Mouse (Mus musculus): ENCODE measurements around the gene Bcl3.

Bcl3 gene

GRCm38 (mm10) chr7:19834055-19834454, 11.5 kb upstream of the Bcl3 start:
- DNase-seq (ENCODE audit: low spot score in 2 of 2): no peak

GRCm38 (mm10) chr7:19831837-19832236, 9.3 kb upstream of the Bcl3 start:
- no peak for DNase-seq (ENCODE audit: low spot score in 2 of 2)

DNA sequence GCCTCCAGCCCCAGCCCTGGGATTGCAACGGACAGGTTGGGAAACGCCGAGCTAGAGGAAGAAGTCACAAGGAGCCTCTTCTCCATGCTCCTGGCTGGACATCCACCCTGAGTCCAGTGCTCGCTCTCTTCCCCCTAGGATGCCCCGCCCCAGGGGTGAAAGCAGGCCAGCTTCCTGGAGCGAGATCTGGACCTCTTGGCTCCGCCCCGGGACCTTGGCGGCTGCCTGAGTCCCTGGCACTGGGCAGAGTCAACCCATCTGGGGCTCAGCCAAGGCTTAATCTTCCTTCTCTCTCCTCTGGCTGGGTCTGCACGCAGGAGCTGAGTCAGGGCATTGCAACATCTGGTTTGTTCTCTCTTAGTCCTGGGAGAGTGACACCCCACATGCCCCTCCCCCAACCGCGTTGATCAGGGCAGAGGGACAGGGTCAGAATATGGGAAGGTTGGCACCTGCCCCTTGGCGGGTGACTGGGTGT, 8.1 kb upstream of the Bcl3 start:
- DNase-seq (ENCODE audit: low spot score in 2 of 2): peak in 1 of 2 experiments; percentile 62

DNA sequence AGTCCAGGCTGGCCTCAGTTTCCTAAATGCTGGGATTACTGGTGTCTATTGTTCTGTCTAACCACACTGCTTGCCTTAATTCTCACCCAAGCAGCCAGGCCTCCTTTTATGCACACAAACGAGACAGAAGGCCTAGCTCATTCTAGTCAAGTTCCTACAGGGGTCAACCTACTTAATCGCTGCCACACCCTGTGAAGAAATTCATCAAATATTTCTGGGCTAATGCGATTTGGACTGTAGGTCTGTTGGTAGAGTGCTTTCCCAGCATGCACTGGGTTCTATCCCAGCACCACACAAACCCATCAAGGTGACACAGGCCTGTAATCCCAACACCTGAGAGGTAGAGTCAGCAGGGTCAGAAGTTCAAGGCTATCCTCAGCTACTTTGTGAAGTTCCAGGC, 7.1 kb upstream of the Bcl3 start:
- no peak for DNase-seq (ENCODE audit: low spot score in 2 of 2)

DNA sequence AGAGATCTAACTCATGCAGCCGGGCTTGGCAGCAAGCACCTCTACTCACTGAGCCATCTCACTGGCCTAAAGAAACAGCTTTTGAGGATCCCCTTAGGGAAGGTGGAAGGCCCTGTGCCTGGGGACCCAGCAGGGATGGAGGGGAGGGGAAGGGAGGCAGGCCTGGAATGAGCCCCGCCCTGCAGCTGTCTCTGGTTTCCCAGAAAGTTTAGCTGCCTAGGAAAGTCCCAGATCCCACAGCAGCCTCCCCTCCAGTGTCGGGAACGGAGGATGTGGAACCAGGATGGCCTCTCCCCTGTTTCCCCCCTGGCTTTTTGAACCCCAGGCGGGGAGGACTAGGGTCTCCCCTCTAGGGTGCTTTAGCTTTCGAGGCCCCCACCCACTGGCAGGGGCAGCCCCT, 4.2 kb upstream of the Bcl3 start:
- no peak for DNase-seq (ENCODE audit: low spot score in 2 of 2)

DNA sequence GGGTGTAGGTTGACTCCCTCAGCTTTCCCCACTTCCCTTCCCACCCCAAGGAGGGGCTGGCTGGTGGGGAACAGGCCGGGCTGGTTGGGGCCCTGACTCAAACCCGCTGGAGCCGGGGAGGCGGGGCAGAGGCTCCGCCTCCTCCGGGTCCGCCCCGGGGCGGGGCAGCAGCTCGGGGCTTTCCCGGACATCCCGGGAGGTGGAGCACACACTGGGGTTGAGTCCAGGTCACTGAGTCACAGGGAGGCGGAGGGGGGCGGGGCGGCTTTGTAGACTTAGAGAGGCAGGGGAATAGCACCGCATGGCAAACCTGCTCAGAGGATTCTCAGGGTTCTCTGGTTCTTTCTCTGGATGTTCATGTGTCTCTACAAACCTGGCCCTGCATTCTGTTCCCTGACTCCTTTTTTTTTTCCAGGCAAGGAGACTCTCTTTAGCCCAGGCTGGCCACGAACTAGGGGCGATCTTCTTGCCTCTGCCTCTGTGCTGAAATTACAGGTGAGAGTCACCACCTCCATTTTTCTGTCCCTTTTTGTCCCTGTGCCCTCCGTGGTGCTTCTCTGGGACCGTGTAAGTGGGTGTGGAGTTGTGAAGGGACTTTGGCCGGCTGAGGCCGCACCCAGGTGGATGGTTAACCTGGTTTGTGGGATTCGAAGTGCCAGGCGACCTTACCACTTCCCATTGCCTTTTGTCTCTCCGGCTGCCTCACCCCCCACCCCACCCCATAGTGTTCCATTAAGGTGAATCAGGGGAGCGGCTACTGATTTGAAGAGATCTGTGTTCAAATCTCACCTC, 1.8 kb upstream of the Bcl3 start:
- DNase-seq (ENCODE audit: low spot score in 2 of 2): peak; percentile 36 to 77

GRCm38 (mm10) chr7:19823256-19824181, 949 bp upstream of the Bcl3 start:
- DNase-seq (ENCODE audit: low spot score in 2 of 2): no peak

- no peak for DNase-seq (ENCODE audit: low spot score in 2 of 2)
Observed at GRCm38 (mm10) chr7:19822193-19822592, 377 bp downstream of the Bcl3 start.

GRCm38 (mm10) chr7:19821633-19822032, 937 bp downstream of the Bcl3 start:
- DNase-seq (ENCODE audit: low spot score in 2 of 2): no peak

DNA sequence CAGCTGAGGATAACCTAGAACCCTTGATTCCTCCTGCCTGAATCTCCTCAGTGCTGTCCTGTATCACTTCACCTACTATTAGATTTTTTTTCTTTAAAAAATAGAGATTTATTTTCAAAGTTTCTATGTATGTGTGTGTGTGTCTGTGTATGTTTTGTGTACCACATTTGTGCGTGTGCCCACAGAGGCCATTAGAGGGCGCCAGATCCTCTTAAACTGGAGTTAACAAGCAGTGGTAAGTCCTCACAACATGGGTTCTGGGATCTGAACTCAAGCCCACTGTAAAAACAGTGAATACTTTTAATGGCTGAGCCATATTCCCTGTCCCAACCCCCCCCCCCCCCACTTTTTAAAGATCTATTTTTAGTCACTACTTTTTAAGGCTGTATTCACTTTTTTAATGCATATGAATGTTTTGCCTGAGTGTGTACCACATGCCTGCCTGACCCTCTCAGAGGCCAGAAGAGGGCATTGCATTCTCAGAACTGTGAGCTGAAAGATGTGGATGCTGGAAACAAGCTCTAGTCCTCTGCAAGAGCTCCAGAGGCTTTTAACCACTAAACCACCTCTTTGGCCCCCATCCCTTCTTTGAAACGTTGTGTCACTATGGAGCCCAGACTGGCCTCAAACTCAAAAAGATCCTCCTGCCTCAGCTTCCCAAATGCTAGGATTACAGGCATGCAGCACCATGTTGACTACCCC, 2.1 kb downstream of the Bcl3 start:
- DNase-seq (ENCODE audit: low spot score in 2 of 2): no peak

DNA sequence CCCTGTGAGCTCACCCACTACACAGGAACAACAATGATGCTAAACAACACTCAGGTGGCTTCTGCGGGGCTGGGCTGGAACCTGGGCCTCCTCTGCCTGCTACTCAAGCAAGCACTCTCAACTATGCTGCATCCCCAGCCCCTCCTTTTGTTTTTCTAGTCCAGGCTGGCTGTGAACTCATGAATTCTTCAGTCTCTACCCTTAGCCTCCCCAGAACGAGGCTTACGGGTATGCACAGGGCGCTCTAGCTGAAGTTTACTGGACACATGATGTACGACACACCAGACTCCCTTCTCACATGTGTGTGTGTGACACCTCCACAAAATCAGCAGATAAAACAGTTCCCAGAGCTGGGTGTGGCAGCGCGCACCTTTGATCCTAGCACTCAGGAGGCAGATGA, 3.7 kb downstream of the Bcl3 start:
- no peak for DNase-seq (ENCODE audit: low spot score in 2 of 2)

- DNase-seq (ENCODE audit: low spot score in 2 of 2): no peak
Observed at GRCm38 (mm10) chr7:19818440-19818839, 4.1 kb downstream of the Bcl3 start.

DNA sequence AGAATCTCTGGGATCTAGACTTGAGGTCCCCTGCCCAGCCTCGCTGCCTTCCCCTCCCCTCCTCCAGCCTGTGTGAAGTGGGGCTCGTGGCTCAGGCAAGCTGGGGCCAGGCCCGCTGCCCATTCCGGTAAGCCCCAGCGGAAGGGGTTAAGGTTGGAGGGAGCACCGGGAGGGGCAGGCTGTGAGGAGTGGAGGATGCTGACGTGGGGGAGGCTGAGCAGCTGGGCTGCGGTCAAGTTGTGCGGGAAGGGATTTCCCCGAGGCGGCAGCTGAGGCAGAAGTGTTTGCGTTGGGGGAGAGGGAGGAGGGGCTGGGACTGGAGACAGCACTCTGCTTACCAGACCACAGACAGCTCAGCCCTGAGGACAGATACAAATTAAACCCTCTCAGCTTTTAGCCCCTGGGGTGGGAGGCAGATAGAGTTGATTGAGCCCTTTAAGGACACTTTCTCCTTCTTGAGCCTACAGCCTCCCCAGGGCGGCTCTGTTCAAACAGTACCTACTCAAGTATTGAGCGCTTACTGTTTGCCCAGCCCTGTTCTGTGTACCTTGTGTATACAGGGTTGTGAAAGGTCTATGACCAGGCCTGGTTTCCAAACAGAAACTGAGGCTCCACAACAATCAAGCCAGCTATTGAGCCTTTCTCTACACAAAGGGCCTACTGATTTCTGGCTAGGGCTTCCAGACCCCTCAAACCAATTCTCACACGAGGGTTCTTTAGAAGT, 5.0 kb downstream of the Bcl3 start:
- peak; percentile 29 to 84 for DNase-seq (ENCODE audit: low spot score in 2 of 2)

DNA sequence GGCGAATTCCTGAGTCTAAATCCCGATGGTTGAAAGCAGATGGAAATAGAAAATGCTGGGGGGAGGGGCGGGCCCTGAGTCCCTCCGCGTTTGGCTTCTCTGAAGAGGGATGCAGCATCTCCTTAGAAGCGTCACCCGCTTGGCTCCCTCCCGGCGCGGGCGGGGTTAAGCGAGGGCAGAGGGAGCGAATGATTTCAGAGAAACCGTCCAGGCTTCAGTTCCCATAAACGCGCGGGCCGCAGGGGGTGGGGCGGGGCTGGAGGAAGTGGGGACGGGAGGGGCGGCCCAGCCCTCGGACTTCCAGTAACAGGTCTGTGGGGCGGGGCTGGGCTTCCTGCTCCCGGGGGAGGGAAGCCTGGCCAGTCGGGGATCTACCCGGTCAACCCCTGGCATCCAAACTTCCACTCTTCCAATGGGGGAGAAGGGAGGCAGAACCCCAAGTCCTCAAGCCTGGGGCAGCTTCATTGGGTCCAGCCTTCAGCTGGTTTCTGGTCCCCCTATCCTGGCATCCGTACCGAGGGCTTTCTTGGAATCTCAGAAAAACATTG, 6.3 kb downstream of the Bcl3 start:
- peak; percentile 57 to 86 for DNase-seq (ENCODE audit: low spot score in 2 of 2)

DNA sequence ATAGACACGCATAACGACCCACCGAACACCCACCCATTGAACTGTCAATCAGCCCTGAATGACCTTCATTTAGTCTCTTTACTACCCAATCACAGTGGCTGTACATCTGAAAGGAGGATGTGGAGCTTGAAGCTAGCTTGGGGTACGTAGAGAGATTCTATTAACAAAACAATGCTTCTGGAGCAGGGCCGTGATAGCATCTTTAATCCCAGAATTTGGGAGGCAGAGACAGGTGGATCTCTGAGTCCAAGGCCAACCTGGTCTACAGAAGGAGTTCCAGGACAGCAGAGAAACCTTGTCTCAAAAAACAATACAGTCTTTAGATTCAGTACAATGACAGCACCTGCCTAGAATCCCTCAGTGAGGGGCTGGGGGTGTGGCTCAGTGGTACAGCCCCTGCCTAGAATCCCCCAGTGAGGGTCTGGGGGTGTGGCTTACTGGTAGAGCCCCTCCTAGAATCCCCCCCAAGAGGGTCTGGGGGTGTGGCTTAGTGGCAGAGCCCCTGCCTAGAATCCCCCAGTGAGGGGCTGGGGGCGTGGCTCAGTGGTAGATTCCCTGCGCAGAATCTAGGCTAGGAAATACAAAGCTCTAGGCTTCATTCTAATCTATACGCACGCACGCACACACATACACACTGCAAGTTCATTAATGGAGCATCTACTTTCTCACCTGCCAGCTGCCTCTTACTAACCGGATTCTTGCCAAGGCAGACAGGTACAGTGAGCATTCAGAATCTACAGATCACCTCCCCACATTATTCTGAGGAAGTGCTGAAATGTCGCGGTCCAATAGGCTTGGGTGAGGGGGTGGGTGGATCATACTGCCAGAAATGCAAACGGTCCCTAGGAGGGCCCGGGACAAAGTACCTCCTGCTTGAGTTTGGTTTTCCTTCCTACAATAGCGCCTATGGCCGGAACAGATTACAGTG, 7.0 kb downstream of the Bcl3 start:
- no peak for DNase-seq (ENCODE audit: low spot score in 2 of 2)

DNA sequence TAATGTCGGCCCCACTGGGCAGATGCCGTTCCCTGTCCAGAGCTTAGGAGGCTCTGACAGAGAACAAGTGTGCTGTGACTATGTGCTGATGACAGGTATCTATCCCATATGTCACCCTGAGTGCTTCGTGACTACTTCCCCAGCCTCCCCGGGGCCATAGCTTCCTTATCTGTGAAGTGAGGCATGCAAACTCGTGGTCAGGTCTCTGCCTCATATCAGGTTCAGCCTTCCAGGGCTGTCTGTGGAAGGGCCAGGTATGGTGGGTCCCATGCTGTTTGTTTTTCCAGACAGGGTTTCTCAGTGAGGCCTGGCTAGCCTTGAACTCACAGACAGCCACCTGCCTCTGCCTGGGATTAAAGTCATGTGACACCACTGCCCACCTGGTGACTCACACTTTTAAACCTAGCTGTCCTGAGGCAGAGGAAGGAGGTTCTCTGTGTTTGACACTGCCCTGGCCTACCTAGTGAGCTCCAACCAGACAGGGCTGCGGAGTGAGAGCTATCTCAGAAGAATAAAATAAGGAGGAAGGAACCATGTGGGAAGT, 8.9 kb downstream of the Bcl3 start:
- DNase-seq (ENCODE audit: low spot score in 2 of 2): no peak

DNA sequence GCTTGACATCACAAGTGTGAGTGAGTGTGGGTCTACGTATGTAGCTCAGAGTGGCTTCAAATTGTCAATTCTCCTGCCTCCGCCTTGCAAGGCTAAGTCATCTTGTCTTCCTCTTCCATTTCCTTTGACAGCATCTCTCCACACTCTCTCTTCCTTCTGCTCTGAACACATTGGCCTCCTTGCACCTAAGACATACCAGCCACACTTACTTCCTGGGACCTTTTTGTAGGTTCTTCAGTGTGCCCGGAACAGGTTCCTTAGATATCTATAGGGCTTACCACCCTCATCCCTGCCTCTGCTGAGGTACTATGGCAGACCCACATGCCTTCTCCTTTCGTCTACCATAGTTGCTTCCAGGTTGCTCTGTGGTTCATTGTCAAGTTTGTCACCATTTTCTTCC, 9.4 kb downstream of the Bcl3 start:
- no peak for DNase-seq (ENCODE audit: low spot score in 2 of 2)

DNA sequence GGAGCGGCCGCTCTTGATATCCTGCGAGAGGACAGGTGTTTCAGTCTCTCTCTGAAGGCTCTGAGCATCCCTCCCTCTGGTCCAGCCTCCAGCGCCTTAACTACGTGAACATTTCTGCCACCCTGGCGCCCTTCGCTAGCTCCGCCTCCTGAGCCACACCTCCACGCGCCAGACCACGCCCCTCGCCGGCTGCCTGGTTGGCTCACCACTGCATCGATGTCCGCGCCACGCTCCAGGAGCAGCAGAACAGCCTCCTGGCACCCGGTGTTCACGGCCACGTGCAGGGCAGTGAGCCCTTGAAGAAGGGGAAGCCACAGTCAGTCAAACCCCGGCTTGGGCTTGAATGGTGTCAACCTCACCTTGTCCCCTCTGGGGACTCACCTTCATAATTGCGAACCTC, 11.5 kb downstream of the Bcl3 start:
- peak in 1 of 2 experiments; percentile 80 for DNase-seq (ENCODE audit: low spot score in 2 of 2)

GRCm38 (mm10) chr7:19809369-19809768, 13.2 kb downstream of the Bcl3 start:
- DNase-seq (ENCODE audit: low spot score in 2 of 2): no peak

Data from spleen, postnatal 10 days (tissue).